Mouse (Mus musculus) right cerebral cortex, postnatal 14 days (tissue): Measurements from ENCODE around the gene Carns1.
A peak's percentile ranks its signal among the peaks of the same experiment; 100 is the strongest.
"Not testable (repeated sequence)": the region's sequence is repeated elsewhere in the genome, so short reads cannot be mapped to it uniquely, and the experiment has no call there.

ENCODE experiments used
- DNase-seq: peaks from one replicate; pipeline ENCODE4 v3.0.0; 2022

Gene Carns1

GRCm38 (mm10) chr19:4129462-4129861 lies 45.8 kb downstream of the Carns1 start:
- no peak for DNase-seq

- no peak for DNase-seq
Measured at GRCm38 (mm10) chr19:4126759-4127495, 48.4 kb downstream of the Carns1 start.

- peak; percentile 98 for DNase-seq
Measured at GRCm38 (mm10) chr19:4125741-4126696, 49.3 kb downstream of the Carns1 start, which contains the start of gene Aip. Aip (minus strand) TSS chr19:4125858.

- DNase-seq, result not testable (repeated sequence)
Measured at GRCm38 (mm10) chr19:4125268-4125667, 50.0 kb downstream of the Carns1 start.

DNA sequence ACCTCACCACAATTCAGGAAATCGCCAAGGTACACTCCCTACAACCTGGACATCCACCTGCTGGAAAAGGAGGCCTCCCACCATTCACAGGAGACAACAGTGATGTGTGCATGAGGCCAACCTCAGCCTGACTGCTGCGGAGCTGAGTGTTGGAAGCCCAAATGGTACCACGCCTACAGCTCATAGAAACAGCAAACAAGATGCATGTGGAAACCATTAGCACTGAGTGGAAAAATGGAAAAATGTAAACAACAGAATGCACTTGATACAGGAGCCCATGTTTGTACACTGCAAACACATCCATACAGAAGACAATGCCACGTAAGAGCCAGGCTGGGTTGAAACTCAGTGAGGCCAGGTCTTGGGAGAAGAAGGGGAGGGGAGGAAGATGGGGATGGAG lies 50.8 kb downstream of the Carns1 start:
- no peak for DNase-seq

- no peak for DNase-seq
Measured at GRCm38 (mm10) chr19:4122411-4123370, 52.6 kb downstream of the Carns1 start.

DNA sequence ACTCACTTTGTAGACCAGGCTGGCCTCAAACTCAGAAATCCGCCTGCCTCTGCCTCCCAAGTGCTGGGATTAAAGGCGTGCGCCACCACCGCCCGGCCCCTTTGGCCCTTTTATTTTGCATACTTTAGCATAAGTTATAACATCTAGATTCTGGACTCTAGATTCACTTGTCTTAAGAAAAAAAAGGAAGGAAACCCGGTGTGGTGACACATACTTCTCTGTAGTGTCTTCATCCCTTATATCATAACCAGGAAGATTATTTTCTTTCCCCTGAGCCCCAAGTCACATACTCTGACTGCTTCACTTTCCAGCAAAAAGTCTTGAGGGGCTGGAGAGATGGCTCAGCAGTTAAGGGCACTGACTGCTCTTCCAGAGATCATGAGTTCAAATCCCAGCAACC lies 53.4 kb downstream of the Carns1 start:
- DNase-seq, result not testable (repeated sequence)

DNA sequence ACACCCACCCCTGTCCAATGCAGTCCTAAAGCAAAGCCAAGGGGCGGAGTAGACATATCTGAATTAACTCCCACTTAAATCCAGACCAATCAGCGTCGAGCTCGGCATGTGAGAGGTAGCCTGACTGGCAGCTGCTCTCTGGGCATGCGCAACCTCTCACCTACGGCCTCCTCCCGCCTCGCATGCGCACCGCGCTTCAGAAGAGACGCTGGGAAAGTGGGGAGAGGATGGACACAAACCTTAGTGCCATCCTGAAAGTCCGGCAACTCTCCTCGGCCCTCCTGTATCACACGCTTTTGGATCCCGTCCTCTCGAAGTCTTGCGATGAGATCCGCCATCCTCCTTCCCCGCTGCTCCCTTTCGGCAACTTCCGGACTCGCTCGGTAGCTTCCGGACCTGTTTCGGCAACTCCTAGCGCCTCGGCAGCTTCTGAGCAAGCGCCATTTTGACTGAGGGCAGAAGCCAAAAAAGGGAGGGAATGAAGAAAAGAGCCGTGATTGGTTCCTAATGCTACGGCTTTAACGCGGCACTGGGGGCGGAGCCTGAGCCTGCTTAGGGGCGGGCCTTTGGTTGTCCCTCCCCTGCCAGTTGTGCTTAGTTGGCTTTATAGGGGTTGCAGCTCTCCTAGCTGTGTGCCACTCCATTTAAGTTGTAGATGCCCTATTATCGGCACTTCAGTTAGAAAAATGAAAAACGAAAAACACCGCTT lies 54.0 kb downstream of the Carns1 start:
- peak; percentile 98 for DNase-seq

GRCm38 (mm10) chr19:4120496-4120895 lies 54.8 kb downstream of the Carns1 start:
- no peak for DNase-seq

DNA sequence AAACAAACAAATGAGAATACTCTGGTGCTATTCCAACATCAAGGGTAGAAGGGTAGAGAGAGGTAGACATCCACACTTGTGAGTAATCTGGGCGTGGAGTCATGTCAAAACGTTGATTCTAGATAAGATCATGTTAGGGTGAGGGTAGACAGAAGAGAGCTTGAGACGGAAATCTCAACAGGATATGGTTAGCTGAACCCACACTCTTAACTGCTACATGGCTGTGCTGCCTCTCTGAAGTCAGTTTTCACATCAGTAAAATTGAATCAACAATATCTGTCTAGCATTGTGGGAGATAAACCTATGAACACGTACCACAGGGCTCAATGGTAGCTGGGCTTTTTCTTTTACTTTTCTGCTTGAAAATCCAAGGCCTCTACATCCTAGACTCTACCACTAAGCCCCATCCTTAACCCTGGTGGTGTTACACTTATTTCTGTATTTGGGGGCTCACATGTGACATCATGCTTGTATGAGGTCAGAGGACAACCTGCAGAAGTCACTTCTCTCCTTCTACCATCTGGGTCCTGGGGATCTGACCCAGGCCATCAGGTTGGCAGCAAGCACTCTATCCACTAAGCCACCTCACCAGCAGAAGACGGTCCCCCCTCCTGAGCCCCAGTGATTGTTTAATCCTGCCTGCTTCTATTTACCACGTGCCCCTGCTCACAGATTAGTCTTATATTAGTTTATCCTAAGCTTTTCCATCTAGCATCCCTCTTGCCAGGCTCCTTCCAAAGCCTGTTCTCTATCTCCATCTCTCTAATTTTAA lies 55.4 kb downstream of the Carns1 start:
- DNase-seq, result no peak

DNA sequence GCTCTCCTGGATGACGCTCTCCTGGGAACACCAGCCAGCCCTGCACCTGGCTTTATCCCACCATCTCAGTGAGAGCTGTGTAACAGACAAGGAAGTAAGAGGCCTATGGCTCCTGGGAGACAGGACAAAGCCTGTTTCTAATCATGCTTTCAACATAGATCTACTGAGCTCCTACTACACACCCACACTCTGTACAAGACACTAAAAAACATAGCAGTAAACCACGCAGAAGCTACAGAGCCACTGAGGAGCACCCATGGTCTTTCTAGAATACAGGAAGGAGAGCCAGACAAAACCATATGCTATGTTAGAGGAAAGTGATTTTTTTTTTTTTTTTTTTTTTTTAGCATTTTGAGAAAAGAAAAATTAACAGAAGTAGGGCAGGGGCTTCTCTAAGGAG lies 56.9 kb downstream of the Carns1 start:
- DNase-seq, result no peak

DNA sequence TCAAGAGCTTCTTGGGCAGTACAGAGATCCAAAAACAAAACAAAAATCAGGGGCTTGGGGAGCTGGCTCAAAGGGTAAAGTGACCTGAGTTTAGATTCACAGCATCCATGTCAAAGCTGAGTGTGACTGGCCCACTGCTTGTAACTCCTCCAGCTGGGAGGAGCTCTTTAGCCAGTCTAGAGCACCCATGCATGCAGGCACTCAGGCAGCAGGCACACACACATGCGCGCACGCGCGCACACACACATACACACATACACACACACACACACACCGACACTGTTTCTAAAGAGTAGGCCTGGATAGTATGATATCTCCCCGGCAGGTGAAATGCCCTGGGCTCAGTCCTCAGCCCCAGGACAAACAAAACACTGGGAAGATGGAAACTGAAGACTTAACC lies 58.3 kb downstream of the Carns1 start:
- DNase-seq, result no peak

DNA sequence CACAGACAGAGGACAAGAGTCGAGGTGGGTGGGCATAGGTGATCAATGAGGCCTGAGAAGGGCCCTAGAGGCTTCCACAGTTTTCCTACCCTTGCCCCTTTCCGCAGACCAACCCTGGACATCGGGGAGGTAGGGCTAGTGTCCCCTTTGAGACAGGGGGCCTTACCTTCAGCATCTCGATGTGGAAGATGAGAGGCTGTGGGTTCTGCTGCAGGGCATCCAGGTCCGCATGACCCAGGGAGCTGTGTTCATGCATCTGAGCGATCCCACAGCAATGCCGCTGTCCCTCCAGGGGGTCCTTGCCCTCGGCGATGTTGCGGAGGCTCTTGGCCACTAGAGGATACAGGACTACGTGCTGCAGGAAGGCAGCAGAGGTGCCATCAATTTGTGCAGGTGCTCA lies 59.5 kb downstream of the Carns1 start:
- DNase-seq, result no peak

DNA sequence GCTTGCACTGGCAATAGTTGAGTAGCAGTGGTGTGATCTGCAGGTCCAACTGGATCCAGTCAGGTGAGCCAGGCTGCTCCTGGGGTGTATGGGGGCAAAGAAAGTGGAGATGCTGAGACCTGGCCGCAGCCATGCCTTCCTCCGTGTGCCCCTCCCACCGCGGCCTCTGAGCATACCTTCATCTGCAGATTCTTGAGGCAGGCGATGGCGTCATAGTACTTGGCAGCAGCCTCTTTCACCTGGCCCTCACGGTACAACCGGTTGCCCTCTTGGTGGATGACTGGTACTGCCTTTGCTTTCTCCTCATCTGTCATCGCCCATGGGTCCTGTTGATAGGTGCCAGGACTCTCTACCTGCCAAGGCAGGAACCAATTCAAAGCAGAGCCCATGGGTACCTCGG lies 60.1 kb downstream of the Carns1 start:
- no peak for DNase-seq

GRCm38 (mm10) chr19:4114551-4114950 lies 60.7 kb downstream of the Carns1 start:
- no peak for DNase-seq
